14 mouse cellular contexts compared by ENCODE assay signal in genomic region chr5:74904927-74905503, GRCm38 (mm10).
A peak's percentile ranks its signal among the peaks of the same experiment; 100 is the strongest.
DNase-seq lines count a peak whose midpoint lies in the region; ATAC-seq and TF ChIP-seq lines count a peak whose summit lies in the region.
"Had no signal": no experiment of that assay in that cellular context is flagged by ENCODE, and none has a peak within 500 bp of the region (broad histone marks: within the 10 kb centered on the region; RNA-seq: fewer than 3 reads in every experiment).

No protein-coding gene starts in this region.

- TF ChIP-seq POLR2A in lung, adult 2 months (IDR thresholded peaks at IDR 0.05; ENCODE audit: borderline replicate concordance, extremely low read depth, low read depth, low read length), result no peak

- intact Hi-C loops in heart, postnatal 14 days (cut with DNase I), result no loop called here

- no peaks in the 10 kb centered on the region for H3K4me1 ChIP-seq in intestine, embryonic 16.5 days (ENCODE audit: control insufficient read depth, insufficient read depth, low read length)
- no peaks in the 10 kb centered on the region for H3K4me1 ChIP-seq in intestine, postnatal 0 days (replicated peaks; ENCODE audit: control insufficient read depth, insufficient read depth, low read length)
- H3K4me1 ChIP-seq in lung, adult 2 months (ENCODE audit: control insufficient read depth, insufficient read depth, low read length), result no peaks in the 10 kb centered on the region
- H3K4me1 ChIP-seq in stomach, embryonic 16.5 days (ENCODE audit: control insufficient read depth, insufficient read depth, low read length), result no peaks in the 10 kb centered on the region
- H3K4me1 ChIP-seq in hindbrain, postnatal 0 days (ENCODE audit: insufficient read depth, low read length), result no peaks in the 10 kb centered on the region
- H3K4me1 ChIP-seq: embryonic facial prominence, embryonic 13.5 days had no signal

- no peak overlapping the region for H3K9ac ChIP-seq in intestine, embryonic 16.5 days (ENCODE audit: low read depth, low read length)
- no peak overlapping the region for H3K9ac ChIP-seq in intestine, postnatal 0 days (ENCODE audit: low read depth, low read length)
- no peak overlapping the region for H3K9ac ChIP-seq in stomach, embryonic 16.5 days (ENCODE audit: low read length)
- H3K9ac ChIP-seq in hindbrain, postnatal 0 days (replicated peaks; ENCODE audit: low read length), result no peak overlapping the region
- H3K9ac ChIP-seq: embryonic facial prominence, embryonic 13.5 days; liver, embryonic 12.5 days; neural tube, embryonic 12.5 days had no signal

- H3K27me3 ChIP-seq in intestine, embryonic 16.5 days (replicated peaks; ENCODE audit: control insufficient read depth, insufficient read depth, low read length), result no peaks in the 10 kb centered on the region
- no peaks in the 10 kb centered on the region for H3K27me3 ChIP-seq in intestine, postnatal 0 days (replicated peaks; ENCODE audit: control insufficient read depth, insufficient read depth, low read length)
- H3K27me3 ChIP-seq in stomach, embryonic 16.5 days (ENCODE audit: control insufficient read depth, insufficient read depth, low read length), result no peaks in the 10 kb centered on the region
- no peaks in the 10 kb centered on the region for H3K27me3 ChIP-seq in hindbrain, postnatal 0 days (ENCODE audit: insufficient read depth, low read length)
- H3K27me3 ChIP-seq: embryonic facial prominence, embryonic 13.5 days; liver, embryonic 12.5 days; neural tube, embryonic 12.5 days had no signal

- H3K9me3 ChIP-seq in intestine, embryonic 16.5 days (ENCODE audit: control insufficient read depth, low read length), result no peaks in the 10 kb centered on the region
- H3K9me3 ChIP-seq in intestine, postnatal 0 days (ENCODE audit: control insufficient read depth), result no peaks in the 10 kb centered on the region
- H3K9me3 ChIP-seq in stomach, embryonic 16.5 days (replicated peaks; ENCODE audit: control insufficient read depth, low read length), result 0 out of 2 replicates have a peak, but pooled peaks cover 4% of the 10 kb centered on the region
- H3K9me3 ChIP-seq in hindbrain, postnatal 0 days (ENCODE audit: low read length), result no peaks in the 10 kb centered on the region
- H3K9me3 ChIP-seq: embryonic facial prominence, embryonic 13.5 days; liver, embryonic 12.5 days; neural tube, embryonic 12.5 days had no signal

- 39% methylated on average over 7 of the region's 7 CpGs for WGBS in intestine, embryonic 16.5 days
- 48% methylated on average over 7 of the region's 7 CpGs for WGBS in intestine, postnatal 0 days
- WGBS in lung, adult 2 months, result 52% methylated on average over 7 of the region's 7 CpGs
- 33% methylated on average over 7 of the region's 7 CpGs for WGBS in stomach, embryonic 16.5 days
- 53% methylated on average over 7 of the region's 7 CpGs for WGBS in hindbrain, postnatal 0 days

- no peak for TF ChIP-seq CTCF in intestine, postnatal 0 days (IDR thresholded peaks at IDR 0.05; ENCODE audit: low read depth)
- no peak for TF ChIP-seq CTCF in lung, adult 2 months (IDR thresholded peaks at IDR 0.05; ENCODE audit: insufficient read depth, low read length)
- TF ChIP-seq CTCF in hindbrain, postnatal 0 days (IDR thresholded peaks at IDR 0.05; ENCODE audit: low read depth), result no peak

- ATAC-seq in intestine, embryonic 16.5 days, result no peak
- no peak for ATAC-seq in intestine, postnatal 0 days
- no peak for ATAC-seq in stomach, embryonic 16.5 days (ENCODE audit: insufficient read depth, low FRiP score)
- ATAC-seq in hindbrain, postnatal 0 days, result no peak
- ATAC-seq: midbrain, embryonic 16.5 days had no signal

- no peaks in the 10 kb centered on the region for H3K36me3 ChIP-seq in intestine, embryonic 16.5 days (ENCODE audit: control insufficient read depth, insufficient read depth, low read length)
- H3K36me3 ChIP-seq in intestine, postnatal 0 days (ENCODE audit: control insufficient read depth, insufficient read depth), result no peaks in the 10 kb centered on the region
- no peaks in the 10 kb centered on the region for H3K36me3 ChIP-seq in stomach, embryonic 16.5 days (ENCODE audit: control insufficient read depth, insufficient read depth, low read length)
- H3K36me3 ChIP-seq in hindbrain, postnatal 0 days (ENCODE audit: insufficient read depth, low read length), result no peaks in the 10 kb centered on the region
- H3K36me3 ChIP-seq: embryonic facial prominence, embryonic 13.5 days; liver, embryonic 12.5 days; neural tube, embryonic 12.5 days had no signal

- H3K4me3 ChIP-seq in intestine, embryonic 16.5 days (ENCODE audit: low read length), result no peak overlapping the region
- no peak overlapping the region for H3K4me3 ChIP-seq in intestine, postnatal 0 days (ENCODE audit: low read depth, low read length)
- no peak overlapping the region for H3K4me3 ChIP-seq in lung, adult 2 months (replicated peaks; ENCODE audit: extremely low read depth, low read depth, low read length)
- H3K4me3 ChIP-seq in stomach, embryonic 16.5 days (replicated peaks; ENCODE audit: low read length), result no peak overlapping the region
- no peak overlapping the region for H3K4me3 ChIP-seq in hindbrain, postnatal 0 days (ENCODE audit: low read length)
- H3K4me3 ChIP-seq: embryonic facial prominence, embryonic 13.5 days; liver, embryonic 12.5 days; neural tube, embryonic 12.5 days had no signal

- peak; percentile 32 for DNase-seq in lung, postnatal 10 days
- no peak for DNase-seq in lung, adult 2 months
- DNase-seq in heart, postnatal 14 days, result peak; percentile 19 to 33
- DNase-seq in hindbrain, postnatal 0 days (ENCODE audit: low spot score), result no peak
- DNase-seq: gastrocnemius, postnatal 14 days; left cerebral cortex, postnatal 4 days; right cerebral cortex, postnatal 4 days had no signal

- H3K27ac ChIP-seq in intestine, embryonic 16.5 days (ENCODE audit: low read length), result 0 out of 2 replicates have a peak overlapping the region, but pooled peaks have one; percentile 2
- no peak overlapping the region for H3K27ac ChIP-seq in intestine, postnatal 0 days (ENCODE audit: low read depth, low read length)
- peak overlapping the region; percentile 29; the same call in 1 of the 2 replicates for H3K27ac ChIP-seq in stomach, embryonic 16.5 days (ENCODE audit: low read length)
- H3K27ac ChIP-seq in hindbrain, postnatal 0 days, result no peak overlapping the region
- H3K27ac ChIP-seq: embryonic facial prominence, embryonic 13.5 days; liver, embryonic 12.5 days; neural tube, embryonic 12.5 days had no signal

- no peak overlapping the region for H3K4me2 ChIP-seq in intestine, embryonic 16.5 days (ENCODE audit: low read depth, low read length)
- H3K4me2 ChIP-seq in intestine, postnatal 0 days (replicated peaks; ENCODE audit: low read depth), result no peak overlapping the region
- H3K4me2 ChIP-seq in stomach, embryonic 16.5 days (ENCODE audit: low read depth, low read length), result no peak overlapping the region
- H3K4me2 ChIP-seq in hindbrain, postnatal 0 days (ENCODE audit: low read depth, low read length), result no peak overlapping the region
- H3K4me2 ChIP-seq: embryonic facial prominence, embryonic 13.5 days; liver, embryonic 12.5 days; neural tube, embryonic 12.5 days had no signal

Comparison
In these comparisons a context has a peak if more than half of its experiments do, and no peak if none do; other contexts are left out.
1. H3K27ac ChIP-seq: peak in intestine, embryonic 16.5 days (single experiment) and stomach, embryonic 16.5 days (single experiment); none in intestine, postnatal 0 days (single experiment) and hindbrain, postnatal 0 days (single experiment).
2. DNase-seq: peak in lung, postnatal 10 days (single experiment) and heart, postnatal 14 days (2 of 2); none in lung, adult 2 months (single experiment) and hindbrain, postnatal 0 days (single experiment).